Mouse (Mus musculus) cortical plate, adult 2 months (tissue): ENCODE results near the gene Ripk3.

Experiments
- CTCF ChIP-seq: fragments of 200-500 bp; IDR thresholded peaks from 2 replicates; pipeline ENCODE4 v1.5.1; 2011; ENCODE audit warnings: mild to moderate bottlenecking, control low read depth, low read length; ENCODE audit not compliant: insufficient read depth; ENCODE audit errors: extremely low read depth
- POLR2A ChIP-seq: fragments of 200-500 bp; IDR thresholded peaks from 2 replicates; pipeline ENCODE4 v1.6.1; 2011; ENCODE audit warnings: mild to moderate bottlenecking, low read length, control low read depth; ENCODE audit not compliant: insufficient read depth; ENCODE audit errors: extremely low read depth

DNA sequence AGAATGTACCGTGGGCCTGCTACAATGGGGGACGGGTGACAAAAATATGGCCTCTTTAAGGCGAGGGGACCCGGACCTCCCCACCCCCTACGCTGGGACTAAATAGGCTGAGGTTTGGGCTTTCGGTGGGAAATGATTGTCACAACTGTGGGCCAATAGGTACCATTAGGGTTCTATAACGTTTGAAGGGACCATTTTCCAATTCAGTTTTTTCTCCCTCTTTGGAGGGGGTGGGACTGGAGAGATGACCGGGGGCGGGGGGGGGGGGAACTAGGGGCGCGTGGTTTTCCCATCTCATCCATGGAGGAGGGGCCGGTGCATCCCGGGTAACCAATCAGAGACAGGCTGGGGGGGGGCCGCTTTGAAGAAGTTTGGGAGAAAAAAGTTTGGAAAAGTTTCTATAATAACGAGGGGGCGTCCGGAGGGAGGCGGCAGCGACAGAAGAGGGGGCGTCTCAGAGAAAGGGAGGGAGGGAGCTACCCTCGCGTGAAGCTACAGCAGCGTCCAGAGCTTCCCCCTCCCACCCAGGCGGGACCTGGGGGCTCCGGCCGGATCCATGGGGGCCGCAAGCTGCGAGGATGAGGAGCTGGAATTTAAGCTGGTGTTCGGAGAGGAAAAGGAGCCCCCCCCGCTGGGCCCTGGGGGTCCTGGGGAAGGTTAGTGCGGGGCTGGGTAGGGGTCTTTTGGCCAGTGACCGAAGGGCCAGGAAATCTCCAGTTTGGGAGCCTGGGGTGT lies 36.0 kb upstream of the Ripk3 start:
- TF ChIP-seq CTCF (no peak), POLR2A (no peak)
